Mouse (Mus musculus) WW6 (cell line): ENCODE measurements around the gene Ptpra.

Source experiments
- DNase-seq: peaks from one replicate; pipeline ENCODE4 v3.0.0-alpha.2; 2013; ENCODE audit warnings: low read depth, low spot score

Gene Ptpra

GRCm38 (mm10) chr2:130442162-130442561, 7.9 kb upstream of the Ptpra start:
- DNase-seq = no peak

GRCm38 (mm10) chr2:130448449-130448848, 1.6 kb upstream of the Ptpra start:
- no peak for DNase-seq

- no peak for DNase-seq
Observed at GRCm38 (mm10) chr2:130449021-130449793, 871 bp upstream of the Ptpra start.

- DNase-seq = no peak
Observed at GRCm38 (mm10) chr2:130450434-130450796, 337 bp downstream of the Ptpra start.

GRCm38 (mm10) chr2:130451086-130451726, 1.1 kb downstream of the Ptpra start:
- no peak for DNase-seq

- no peak for DNase-seq
Observed at GRCm38 (mm10) chr2:130451727-130452090, 1.6 kb downstream of the Ptpra start.

GRCm38 (mm10) chr2:130452266-130452665, 2.2 kb downstream of the Ptpra start:
- DNase-seq = no peak

- no peak for DNase-seq
Observed at GRCm38 (mm10) chr2:130453421-130453820, 3.3 kb downstream of the Ptpra start.

GRCm38 (mm10) chr2:130454748-130455370, 4.8 kb downstream of the Ptpra start:
- DNase-seq = no peak

- DNase-seq = no peak
Observed at GRCm38 (mm10) chr2:130457871-130458270, 7.8 kb downstream of the Ptpra start.

GRCm38 (mm10) chr2:130459576-130459975, 9.5 kb downstream of the Ptpra start:
- DNase-seq = no peak

- DNase-seq = no peak
Observed at GRCm38 (mm10) chr2:130461287-130462071, 11.4 kb downstream of the Ptpra start.

- DNase-seq = no peak
Observed at GRCm38 (mm10) chr2:130466438-130466837, 16.4 kb downstream of the Ptpra start.

- DNase-seq = no peak
Observed at GRCm38 (mm10) chr2:130469366-130469765, 19.3 kb downstream of the Ptpra start.

GRCm38 (mm10) chr2:130469935-130470334, 19.9 kb downstream of the Ptpra start:
- no peak for DNase-seq

- no peak for DNase-seq
Observed at GRCm38 (mm10) chr2:130472908-130473510, 22.9 kb downstream of the Ptpra start.

- no peak for DNase-seq
Observed at GRCm38 (mm10) chr2:130475764-130476163, 25.7 kb downstream of the Ptpra start.

- no peak for DNase-seq
Observed at GRCm38 (mm10) chr2:130476666-130477297, 26.7 kb downstream of the Ptpra start.

GRCm38 (mm10) chr2:130482177-130482576, 32.1 kb downstream of the Ptpra start:
- no peak for DNase-seq

- no peak for DNase-seq
Observed at GRCm38 (mm10) chr2:130482700-130483099, 32.6 kb downstream of the Ptpra start.

GRCm38 (mm10) chr2:130484206-130484605, 34.1 kb downstream of the Ptpra start:
- DNase-seq = no peak
